Mouse (Mus musculus): Measurements from ENCODE around the gene Kcnq1.

The Kcnq1 gene

DNA sequence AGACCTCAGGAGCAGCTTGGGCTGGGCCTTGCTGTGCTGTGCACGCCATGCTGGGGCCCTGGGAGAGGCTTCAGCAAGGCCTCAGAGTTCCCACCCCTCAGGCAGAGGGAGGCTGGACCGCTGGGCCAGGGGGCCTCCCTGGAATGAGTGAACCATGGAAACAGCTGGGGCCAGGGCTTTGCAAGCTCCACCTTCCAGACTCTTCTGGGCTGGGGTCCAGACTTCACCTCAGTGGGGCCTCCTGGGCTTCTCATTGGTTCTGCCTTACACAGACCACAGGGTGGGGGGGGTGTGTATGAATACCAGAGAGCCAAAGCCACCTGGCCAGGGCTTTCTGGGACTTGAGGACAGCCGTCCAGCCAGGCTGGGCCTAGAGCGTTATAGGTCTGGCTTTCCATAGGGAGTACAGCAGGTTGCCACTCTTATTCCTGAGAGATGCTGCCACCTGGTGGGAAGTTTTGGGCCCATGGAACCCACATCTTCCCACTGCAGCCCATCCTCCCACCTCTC, 19.0 kb upstream of the Kcnq1 start:
- DNase-seq (ENCODE audit: low read depth, low spot score), result peak; percentile 22

DNA sequence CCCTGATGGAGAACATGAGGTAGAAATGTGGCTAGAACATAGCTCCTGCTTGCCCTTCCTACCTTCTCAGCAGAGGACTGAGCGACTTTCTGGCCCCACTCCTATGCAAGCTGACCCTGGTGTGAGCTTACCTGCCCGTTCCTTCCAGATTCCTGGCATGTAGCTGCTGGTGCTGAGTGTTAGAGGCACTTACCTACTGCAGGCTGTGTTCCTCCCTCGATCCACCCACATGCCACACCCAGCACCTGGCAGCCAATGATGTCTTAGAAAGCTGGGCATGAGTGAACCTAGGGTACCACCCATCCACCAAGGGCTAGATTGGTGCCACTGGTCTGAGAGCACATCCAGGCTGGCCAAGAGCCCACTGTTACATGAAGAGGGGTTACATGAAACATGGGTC, 12.3 kb upstream of the Kcnq1 start:
- no peak for DNase-seq (ENCODE audit: low read depth, low spot score)

DNA sequence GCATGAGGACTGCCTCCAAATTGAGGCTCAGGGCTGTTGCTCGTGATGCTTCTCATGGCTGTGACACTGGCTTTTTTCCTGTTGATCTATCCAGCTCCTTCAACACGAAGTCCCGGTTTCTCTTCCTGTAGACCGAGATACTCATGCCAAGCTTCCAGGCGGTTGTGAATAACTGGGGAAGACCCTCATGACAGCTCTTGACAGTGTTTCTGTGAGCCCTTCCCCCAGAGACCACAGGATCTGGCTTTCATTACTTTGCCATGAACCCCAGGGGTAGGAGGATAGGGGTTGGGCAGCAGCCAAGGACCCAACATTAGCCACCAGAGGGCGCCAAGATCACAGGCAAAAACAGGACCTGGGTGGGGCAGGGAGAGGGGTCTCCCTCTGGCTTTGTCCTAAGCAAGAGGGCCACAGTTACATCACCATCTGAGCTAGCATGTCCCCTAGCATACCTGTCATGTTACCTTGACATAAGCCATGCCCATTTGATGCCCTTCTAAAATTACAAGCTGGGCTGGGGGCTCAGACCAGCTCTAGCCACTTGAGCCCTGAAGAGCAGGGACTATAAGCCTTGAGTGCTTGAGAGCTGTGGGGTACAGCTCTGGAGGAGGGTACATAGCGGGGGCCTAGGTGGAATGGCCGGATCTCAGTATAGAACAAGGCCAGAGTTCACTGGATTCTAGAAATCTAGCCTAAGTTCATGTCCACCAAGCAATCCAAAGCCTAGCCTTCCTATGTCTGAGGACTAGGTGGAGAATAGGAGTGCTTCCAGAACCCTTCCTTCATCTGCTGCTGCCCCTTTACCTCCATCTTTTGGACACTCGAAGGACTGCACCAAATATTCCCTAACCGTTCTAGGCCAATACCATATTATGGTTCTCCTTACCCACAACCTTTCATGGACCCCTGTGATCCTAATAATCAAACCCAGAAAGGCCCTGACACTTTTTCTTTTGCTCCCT, 11.3 kb upstream of the Kcnq1 start, which contains the start of gene Trpm5:
Trpm5 (minus strand) TSS at position 51 of the 962 bp plus-strand sequence.
- DNase-seq (ENCODE audit: low read depth, low spot score), result peak; percentile 68

DNA sequence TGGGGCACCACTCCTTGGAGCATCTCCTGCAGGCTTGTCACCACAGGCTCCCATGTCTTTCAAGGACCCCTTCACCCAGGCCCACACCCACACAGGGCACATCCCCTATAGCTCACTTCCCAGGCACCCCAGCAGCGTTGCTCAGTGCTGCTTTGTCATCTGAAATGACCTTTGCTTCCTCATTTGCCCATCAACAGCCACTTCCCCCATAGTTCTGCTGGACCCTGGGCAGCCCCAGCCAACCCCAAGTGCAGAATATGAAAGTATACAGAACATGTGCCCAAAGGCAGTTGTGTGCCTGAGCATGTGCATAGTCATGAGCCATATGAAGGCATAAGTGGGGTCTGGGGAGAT, 10.6 kb upstream of the Kcnq1 start:
- no peak for DNase-seq (ENCODE audit: low read depth, low spot score)

DNA sequence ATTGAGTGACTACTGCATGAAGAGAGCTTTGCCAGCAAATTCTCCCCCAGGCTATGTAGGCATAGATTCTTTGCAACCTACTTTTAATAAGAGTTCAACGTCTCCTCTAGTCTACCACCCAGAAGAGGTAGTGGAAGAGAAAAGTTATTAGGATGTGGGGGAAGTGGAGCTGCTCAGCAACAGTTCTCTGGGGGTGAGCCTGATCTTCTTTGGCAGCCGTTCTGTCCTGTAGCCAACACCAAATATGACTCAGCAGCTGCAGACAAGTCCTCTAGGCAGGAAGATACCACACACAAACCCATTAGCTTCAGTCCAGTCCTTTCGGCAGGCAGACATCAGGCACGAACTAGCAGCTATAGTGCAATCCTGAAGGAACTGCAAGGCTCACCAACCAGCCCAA, 5.4 kb upstream of the Kcnq1 start:
- no peak for DNase-seq (ENCODE audit: low read depth, low spot score)

DNA sequence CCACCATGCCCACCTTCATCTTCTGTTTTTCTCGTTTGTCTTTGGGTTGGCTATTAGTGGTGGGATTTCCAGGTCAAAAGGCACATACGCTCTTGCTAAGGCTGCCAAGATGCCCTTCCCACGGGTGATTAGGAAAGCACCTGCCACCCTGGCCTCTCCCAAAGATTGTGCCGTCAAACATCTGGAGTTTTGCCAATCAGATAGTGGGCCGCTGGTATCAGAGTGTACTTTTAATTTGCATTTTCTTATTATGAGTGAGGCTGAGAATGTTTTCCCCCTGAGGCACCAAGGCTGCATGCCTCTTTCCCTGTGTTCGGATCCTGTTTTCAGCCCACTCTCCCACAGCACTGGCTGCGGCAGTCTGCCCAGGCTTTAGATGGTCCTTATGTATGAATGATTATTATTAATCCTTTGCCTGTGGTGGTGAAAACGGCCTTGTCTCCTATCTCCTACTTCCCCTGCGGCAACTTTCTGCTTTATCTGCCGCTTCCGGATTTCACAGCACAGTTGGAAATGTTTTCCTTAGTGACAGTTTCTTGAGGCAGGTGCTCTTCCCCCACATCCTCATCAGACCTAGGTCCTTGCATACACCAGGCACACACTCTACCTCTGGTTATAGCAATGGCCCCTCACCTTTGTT, 784 bp upstream of the Kcnq1 start:
- no peak for DNase-seq (ENCODE audit: low read depth, low spot score)

DNA sequence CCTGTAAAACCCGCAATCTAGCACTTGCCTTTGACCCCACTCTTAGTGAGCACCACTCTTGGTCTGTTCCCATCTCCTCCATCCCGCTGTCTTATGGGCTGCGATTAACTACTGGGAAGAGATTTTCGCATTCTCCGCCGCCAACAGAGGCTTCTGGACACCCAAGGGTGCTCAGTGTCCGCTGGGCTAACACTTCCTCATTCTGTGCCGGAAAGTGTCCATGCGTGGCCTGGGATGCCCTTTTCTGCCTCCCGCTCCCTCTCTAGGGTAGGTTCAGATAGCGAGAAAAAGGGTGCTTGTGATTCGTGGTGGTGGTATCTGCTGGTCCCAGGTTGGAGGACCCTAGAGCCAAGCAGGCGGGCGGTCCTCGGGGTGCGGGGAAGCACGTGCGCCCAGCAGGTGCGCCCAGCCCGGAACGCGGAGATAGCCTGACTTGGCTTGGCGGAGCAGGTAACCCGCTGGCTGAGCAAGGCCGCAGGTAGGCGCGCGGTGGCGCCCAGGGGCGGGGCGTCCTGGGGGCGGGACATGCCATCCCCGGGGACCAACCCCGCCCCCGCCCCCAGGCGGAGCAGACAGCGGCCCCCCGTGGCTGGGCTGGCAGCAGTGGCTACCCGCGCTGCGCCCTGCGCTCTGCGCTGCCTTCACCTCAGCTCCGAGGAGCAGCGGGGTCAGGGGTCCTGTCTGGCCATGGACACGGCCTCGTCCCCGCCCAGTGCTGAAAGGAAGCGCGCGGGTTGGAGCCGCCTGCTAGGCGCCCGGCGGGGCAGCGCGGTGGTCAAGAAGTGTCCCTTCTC, 707 bp downstream of the Kcnq1 start:
- DNase-seq (ENCODE audit: low read depth, low spot score), result peak; percentile 33

DNA sequence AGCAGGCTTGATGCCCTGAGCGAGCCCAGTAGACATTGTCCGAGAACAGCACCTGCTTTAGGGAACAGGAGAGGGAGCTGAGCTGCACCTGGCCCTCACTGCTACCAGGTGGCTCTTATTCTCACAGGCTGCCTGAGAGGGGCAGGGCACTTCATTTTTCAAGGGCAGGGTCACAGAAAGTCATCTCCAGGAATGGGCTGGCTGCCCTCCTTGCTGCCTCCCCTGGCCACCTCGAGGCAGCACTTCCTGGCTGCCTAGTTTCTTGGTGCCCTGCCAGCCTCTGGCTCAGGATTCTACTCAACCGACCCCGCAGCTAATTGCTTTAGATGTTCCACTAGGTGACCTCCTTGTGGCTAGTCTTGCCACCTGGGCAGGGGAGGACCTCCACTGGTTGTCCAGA, 2.0 kb downstream of the Kcnq1 start:
- no peak for DNase-seq (ENCODE audit: low read depth, low spot score)

DNA sequence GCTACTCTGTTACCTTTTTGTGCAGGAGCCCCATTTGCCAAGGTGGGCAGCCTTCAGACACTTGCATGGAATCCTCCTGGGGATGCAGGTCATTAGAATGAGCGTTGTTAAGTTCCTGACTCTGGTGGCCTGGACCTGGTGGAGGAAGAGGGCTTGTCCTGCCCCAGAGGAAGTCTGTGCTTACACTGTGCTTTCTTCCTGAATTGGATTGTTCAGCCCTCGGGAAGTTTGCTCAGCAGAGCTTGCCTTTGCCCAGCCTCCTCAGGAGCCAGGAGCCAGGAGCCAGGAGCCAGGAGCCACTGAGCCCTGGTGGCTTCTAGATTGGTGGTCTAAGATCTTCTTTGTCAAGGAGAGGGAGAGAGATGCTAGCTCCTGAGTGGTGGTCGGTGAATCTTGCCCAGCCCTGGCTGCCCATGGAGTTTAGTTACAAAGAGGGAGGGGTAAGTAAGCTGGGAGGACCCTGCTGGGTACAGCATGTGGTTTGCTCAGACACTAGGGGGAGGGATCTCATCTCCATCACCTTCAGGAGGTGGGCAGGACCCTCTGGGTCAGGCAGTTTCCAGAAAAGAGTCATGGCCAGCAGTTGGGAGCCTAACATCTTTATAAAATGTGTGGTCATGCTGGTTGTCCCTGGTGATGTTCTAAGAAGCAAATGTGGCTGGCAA, 3.0 kb downstream of the Kcnq1 start:
- no peak for DNase-seq (ENCODE audit: low read depth, low spot score)

DNA sequence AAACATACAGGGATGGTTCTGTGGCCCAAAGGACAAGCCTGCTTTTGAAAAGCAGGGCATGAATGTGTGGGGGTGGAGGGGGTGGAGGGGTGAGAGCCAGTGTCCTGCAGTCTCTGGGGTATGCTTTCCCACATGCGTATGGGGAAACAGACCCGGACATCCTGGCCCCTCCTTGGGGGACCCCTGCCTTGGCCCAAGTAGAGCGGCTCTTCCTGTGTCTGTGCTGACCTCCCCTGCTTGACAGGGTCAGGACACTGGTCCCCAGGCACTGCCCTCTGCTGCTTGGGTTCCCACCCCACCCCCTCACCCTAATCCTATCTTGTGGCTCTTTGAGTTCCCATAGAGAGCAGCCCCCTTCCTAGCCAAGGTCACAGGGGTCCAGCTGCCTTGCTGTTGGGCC, 3.5 kb downstream of the Kcnq1 start:
- DNase-seq (ENCODE audit: low read depth, low spot score), result no peak

DNA sequence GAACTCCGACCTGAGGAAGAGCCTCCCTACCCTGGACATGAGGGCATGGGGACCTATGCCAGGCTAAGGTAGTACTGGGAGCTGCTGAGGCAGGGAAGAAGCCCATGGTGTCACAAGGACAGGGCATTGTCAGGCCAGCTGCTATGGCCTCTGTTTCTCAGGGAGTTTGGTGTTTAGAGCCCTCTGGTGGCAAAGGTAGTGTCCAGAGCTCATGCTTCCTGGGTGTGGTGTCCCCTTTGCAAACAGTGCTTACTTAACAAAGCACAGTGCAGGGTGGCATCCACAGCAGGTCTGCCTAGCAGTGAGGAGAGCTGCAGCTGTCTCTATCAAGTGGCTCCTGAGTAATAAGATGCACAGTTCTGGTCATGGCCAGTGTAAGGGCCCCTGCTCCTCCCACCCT, 4.6 kb downstream of the Kcnq1 start:
- no peak for DNase-seq (ENCODE audit: low read depth, low spot score)

DNA sequence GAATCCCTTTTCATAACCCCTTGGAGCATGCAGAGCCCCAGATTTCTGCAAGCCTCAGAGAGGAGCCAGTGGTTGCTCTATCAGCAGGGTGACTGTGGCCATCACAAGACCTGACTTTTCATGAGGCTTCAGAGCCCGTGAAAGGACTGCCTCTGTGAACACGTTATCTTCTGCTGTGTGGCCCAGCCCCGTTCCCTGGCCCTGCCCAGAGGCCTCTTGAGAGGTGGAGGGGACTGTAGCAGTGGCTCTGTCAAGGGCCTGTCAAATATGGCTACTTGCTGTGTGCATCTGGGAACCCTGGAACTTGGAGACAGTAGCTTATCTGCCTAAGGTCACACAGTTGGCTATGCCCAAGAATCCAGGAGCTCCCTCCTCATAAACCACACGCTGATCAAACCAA, 5.6 kb downstream of the Kcnq1 start:
- DNase-seq (ENCODE audit: low read depth, low spot score), result no peak

DNA sequence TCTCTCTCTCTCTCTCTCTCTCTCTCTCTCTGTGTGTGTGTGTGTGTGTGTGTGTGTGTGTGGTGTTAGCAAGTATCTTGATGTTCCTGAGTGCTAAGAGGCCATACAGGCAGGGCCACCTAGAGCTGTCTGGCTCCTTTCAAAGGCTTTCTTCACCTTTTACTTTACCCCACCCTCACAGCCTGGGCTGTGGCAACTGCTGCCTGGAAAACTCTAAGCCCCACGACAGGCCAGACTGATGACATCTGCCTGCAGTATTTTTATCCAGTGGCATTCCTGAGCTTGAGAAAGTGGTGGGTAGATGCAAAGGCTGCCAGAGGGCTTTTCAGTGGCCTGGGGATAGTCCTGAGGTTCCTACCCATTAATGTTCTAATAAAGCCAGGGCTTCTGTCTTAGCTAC, 6.2 kb downstream of the Kcnq1 start:
- DNase-seq (ENCODE audit: low read depth, low spot score), result no peak

DNA sequence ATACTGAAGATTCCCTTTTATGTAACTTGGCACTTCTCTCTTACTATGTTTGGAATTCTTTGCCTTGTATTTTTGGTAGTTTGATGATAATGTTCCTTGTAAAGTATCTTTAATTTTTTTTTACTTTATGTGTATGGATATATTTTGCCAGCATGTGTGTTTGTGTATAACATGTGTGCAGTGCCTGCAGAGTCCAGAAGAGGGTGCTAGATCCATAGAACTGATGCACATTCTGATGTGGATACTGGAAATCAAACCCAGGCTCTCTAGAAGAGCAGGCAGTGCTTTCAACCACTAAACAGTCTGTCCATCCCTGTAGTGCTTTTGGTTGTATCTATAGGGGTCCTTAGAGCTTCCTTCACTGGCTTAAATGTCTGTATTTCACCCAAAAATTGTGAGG, 8.6 kb downstream of the Kcnq1 start:
- DNase-seq (ENCODE audit: low read depth, low spot score), result no peak

DNA sequence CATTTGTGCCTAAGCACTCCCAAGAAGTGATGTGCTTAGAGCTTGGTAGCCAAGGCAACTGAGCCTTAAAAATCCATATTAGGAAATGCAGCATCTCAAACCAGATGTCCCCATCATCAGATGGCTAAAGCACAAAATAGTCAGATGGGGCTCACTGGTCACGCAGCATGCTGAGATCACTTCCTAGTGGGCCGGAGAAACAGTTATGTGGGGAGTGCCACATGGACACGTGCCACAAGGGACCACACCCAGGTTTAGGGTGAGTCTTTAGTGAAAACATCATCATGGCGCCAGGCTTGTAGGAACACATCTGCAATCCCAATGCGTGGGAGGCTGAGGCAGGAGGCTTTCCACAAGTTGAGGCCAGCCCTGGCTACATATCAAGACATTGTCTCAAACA, 10.4 kb downstream of the Kcnq1 start:
- DNase-seq (ENCODE audit: low read depth, low spot score), result no peak

DNA sequence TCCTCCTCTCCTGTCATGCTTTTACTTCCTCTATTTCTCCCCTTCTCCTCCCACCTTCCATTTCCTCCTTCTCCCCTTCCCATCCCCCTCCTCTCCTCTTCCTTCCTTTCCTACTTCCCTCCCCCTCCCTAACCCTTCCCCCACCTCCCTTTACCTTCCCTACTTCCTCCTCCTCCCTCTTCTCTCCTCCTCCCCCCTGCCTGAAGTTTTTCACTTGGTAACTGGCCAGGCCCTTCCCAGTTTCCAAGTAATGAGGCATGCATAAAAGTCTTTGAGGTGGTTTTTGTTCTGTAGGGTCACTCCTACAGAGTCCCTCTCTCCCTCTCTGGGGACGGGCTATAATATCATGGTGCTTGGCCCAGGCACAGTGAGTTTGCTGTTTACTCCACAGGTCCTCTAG, 13.2 kb downstream of the Kcnq1 start:
- no peak for DNase-seq (ENCODE audit: low read depth, low spot score)

DNA sequence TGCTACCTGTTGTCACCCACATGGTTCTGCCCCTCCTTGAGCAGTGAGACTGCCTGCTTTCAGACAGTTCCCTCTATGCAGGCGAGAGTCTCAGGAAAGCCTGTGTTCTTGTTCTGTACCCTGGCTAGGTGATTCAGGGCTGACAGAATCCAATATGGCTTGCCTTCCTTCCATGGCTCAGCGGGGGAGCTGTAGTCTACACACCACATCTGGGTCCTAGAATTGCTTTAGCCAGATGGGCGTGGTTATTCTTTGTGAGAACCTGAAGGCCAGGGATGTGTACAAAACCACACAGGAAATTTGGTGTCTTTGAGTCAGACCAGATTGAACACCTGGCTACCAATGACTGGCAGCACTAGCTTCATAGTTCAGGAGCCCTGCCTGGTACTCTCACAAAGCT, 13.7 kb downstream of the Kcnq1 start:
- DNase-seq (ENCODE audit: low read depth, low spot score), result no peak

DNA sequence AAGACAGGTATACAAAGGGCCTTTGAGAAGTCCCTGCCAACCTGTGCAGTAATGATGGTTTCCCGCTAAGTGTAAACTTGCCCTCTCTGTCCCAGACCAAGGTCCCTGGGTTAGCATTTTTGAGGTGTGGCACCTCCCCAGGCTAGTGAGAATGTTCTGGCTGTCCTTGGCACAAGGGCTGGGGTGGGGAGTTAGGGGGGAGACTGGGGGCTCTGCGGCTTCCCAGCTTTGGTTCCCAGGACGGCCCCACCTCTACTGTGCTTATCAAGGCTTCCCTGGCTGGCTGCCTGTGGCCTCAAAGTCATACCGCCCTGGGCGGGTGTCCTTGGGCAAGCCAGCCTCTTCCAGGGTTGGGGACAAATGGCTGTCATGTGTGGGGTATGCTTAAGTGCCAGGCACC, 16.0 kb downstream of the Kcnq1 start:
- DNase-seq (ENCODE audit: low read depth, low spot score), result no peak

DNA sequence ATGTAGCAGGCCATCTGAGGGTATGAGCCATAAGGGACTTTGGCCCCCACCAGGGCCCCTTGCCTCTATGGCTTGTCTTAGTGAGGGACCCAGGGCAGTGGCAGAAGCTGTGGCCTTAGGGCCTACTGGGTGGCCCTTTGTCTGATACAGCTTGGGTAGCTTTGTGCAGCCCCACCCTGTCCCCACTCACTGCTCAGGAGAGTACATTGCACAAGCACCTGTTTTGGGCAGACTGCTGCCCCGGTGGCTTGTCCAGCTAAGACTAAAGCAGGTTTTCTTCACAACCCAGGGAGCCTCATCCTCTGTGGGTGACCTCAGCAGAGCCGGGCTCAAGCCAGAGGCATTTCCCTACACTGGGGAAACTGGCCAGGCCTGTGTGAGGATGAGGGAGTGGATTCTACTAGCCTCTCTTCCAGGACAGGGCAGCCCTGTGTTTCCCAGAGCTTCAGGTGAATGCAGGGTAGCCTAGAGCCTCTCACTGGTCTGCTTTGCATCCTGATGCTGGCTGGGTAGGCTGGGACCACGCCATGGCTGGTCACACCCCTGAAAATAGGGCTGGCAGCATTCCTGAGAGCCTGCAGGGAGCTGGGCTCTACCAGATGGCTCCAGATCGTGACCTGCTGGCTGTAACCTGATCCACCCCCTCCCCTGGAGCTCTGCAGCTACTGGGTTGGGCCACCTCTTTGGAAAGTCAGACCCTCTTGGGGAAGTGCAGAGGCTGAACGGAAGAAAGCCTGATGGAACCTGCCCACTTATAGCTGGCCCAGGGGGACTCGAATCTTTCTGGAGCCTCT, 17.9 kb downstream of the Kcnq1 start:
- no peak for DNase-seq (ENCODE audit: low read depth, low spot score)

DNA sequence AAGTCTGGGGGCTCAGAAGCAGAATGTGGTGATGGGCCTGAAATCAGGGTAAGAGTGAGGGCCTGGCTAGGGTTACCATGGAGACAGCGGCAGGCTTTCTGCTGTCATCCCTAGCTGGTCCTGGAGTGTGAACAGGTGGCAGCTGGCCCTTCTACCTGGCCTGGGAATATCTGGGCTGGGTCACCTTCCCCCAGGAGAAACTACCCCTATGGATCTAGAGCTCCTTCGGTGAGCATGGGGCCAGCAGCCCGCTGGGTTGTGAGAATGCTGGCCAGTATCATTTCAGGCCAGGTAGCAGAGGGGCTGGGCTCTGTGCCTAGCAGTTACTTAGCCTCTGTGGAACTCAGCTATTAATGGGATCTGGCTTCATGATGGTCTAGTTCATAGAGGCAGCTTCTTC, 18.7 kb downstream of the Kcnq1 start:
- DNase-seq (ENCODE audit: low read depth, low spot score), result no peak

DNA sequence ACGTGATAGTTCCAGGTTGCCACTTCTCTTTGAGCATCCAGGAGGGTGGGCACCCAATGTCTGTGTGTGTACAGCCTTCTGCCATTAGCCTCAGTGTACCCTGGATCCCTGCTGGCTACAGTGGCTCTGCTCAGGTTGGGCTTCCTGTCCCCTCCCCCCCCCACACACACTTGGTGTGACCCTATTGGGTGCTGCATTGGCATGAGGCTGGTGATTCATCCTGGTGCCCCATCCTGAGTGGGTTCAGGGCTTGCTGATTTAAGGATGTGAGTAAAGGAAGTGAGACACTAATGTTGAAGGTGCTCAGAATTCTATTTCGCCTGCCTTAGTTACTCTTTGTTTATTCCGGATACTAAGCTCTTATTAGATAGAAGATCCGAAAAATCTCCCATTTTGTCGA, 26.7 kb downstream of the Kcnq1 start:
- no peak for DNase-seq (ENCODE audit: low read depth, low spot score)
